Comparison of ENCODE assay signal across 13 mouse cellular contexts in the genomic region with DNA sequence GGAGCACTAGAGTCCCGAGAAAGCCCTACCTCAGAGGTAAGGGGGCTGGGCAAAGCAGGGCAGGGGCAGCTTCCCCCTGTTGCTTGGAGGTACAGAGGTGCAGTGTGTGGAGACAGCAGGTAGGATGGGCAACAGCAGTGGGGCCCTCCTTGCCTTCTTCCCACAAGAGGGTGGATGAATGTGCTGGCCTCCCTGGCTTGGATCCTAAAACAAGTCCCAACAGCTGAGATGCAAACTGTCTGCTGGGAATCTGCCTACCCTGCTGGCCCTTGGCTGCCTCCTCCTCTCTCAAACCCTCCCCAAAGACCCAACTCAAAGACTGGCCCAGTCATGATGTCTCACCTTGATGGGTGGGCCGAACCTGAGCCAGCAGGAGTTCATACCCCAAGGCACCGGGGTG. TPM values are rescaled to one million over a fixed set of nuclear protein-coding genes. Genes with fewer than 3 reads are reported as not detected.
A peak's percentile ranks its signal among the peaks of the same experiment; 100 is the strongest.
DNase-seq lines count a peak whose midpoint lies in the region; ATAC-seq and TF ChIP-seq lines count a peak whose summit lies in the region.
"Had no signal": no experiment of that assay in that cellular context is flagged by ENCODE, and none has a peak within 500 bp of the region (broad histone marks: within the 10 kb centered on the region; RNA-seq: fewer than 3 reads in every experiment).

No protein-coding gene starts in this region.

- peak overlapping the region; percentile 29 for H3K9ac ChIP-seq in forebrain, embryonic 12.5 days
- no peak overlapping the region for H3K9ac ChIP-seq in forebrain, embryonic 16.5 days (replicated peaks; ENCODE audit: low read depth, low read length)
- H3K9ac ChIP-seq in hindbrain, embryonic 16.5 days (ENCODE audit: low read depth, low read length) = no peak overlapping the region
- H3K9ac ChIP-seq in neural tube, embryonic 14.5 days (replicated peaks; ENCODE audit: low read depth, low read length) = no peak overlapping the region
- H3K9ac ChIP-seq: liver, embryonic 13.5 days had no signal

- H3K27ac ChIP-seq in forebrain, embryonic 12.5 days = no peak overlapping the region
- no peak overlapping the region for H3K27ac ChIP-seq in forebrain, embryonic 16.5 days (ENCODE audit: low read length)
- peak overlapping the region; percentile 8; the same call in 1 of the 2 replicates for H3K27ac ChIP-seq in left cerebral cortex, adult 2 months
- H3K27ac ChIP-seq in hindbrain, embryonic 16.5 days (ENCODE audit: low read depth, low read length) = no peak overlapping the region
- no peak overlapping the region for H3K27ac ChIP-seq in neural tube, embryonic 14.5 days (ENCODE audit: low read depth, low read length)
- H3K27ac ChIP-seq: liver, embryonic 13.5 days had no signal

- 0 out of 2 replicates have a peak, but pooled peaks cover 4% of the 10 kb centered on the region for H3K36me3 ChIP-seq in forebrain, embryonic 12.5 days (replicated peaks)
- no peaks in the 10 kb centered on the region for H3K36me3 ChIP-seq in forebrain, embryonic 16.5 days (ENCODE audit: control insufficient read depth, insufficient read depth)
- no peaks in the 10 kb centered on the region for H3K36me3 ChIP-seq in hindbrain, embryonic 16.5 days (ENCODE audit: control insufficient read depth, insufficient read depth, low read length)
- H3K36me3 ChIP-seq in neural tube, embryonic 14.5 days (ENCODE audit: control insufficient read depth, insufficient read depth, low read length) = no peaks in the 10 kb centered on the region; the same call in 1 of the 2 replicates
- H3K36me3 ChIP-seq: liver, embryonic 13.5 days had no signal

- H3K27me3 ChIP-seq in forebrain, embryonic 12.5 days = no peaks in the 10 kb centered on the region
- H3K27me3 ChIP-seq in forebrain, embryonic 16.5 days (replicated peaks; ENCODE audit: control insufficient read depth, insufficient read depth, low read length) = no peaks in the 10 kb centered on the region
- H3K27me3 ChIP-seq in hindbrain, embryonic 16.5 days (replicated peaks; ENCODE audit: control insufficient read depth, insufficient read depth, low read length) = no peaks in the 10 kb centered on the region
- H3K27me3 ChIP-seq in neural tube, embryonic 14.5 days (ENCODE audit: control insufficient read depth, insufficient read depth, low read length) = no peaks in the 10 kb centered on the region

- 90% methylated on average over 3 of the region's 3 CpGs for WGBS in forebrain, embryonic 12.5 days
- 75% methylated on average over 3 of the region's 3 CpGs for WGBS in forebrain, embryonic 16.5 days
- 77% methylated on average over 3 of the region's 3 CpGs for WGBS in hindbrain, embryonic 16.5 days
- 80% methylated on average over 3 of the region's 3 CpGs for WGBS in neural tube, embryonic 14.5 days

- TF ChIP-seq CTCF in left cerebral cortex, adult 2 months (IDR thresholded peaks at IDR 0.05) = no peak

- H3K4me1 ChIP-seq in forebrain, embryonic 12.5 days = peaks cover 51% of the 10 kb centered on the region
- peaks cover 34% of the 10 kb centered on the region for H3K4me1 ChIP-seq in forebrain, embryonic 16.5 days (replicated peaks; ENCODE audit: control insufficient read depth, insufficient read depth, low read length)
- peaks cover 38% of the 10 kb centered on the region for H3K4me1 ChIP-seq in hindbrain, embryonic 16.5 days (ENCODE audit: control insufficient read depth, insufficient read depth, low read depth, low read length)
- H3K4me1 ChIP-seq in neural tube, embryonic 14.5 days (ENCODE audit: control insufficient read depth, insufficient read depth, low read length) = peaks cover 37% of the 10 kb centered on the region

- no peak overlapping the region for H3K4me3 ChIP-seq in forebrain, embryonic 12.5 days (replicated peaks)
- no peak overlapping the region for H3K4me3 ChIP-seq in forebrain, embryonic 16.5 days (replicated peaks; ENCODE audit: low read length)
- no peak overlapping the region for H3K4me3 ChIP-seq in left cerebral cortex, adult 2 months
- no peak overlapping the region for H3K4me3 ChIP-seq in hindbrain, embryonic 16.5 days (ENCODE audit: low read length)
- H3K4me3 ChIP-seq in neural tube, embryonic 14.5 days (ENCODE audit: low read depth, low read length) = no peak overlapping the region; the same call in 1 of the 2 replicates
- H3K4me3 ChIP-seq: liver, embryonic 13.5 days had no signal

- no peak overlapping the region for H3K4me2 ChIP-seq in forebrain, embryonic 12.5 days
- no peak overlapping the region for H3K4me2 ChIP-seq in forebrain, embryonic 16.5 days (ENCODE audit: low read length)
- peak overlapping the region; percentile 84; the same call in 1 of the 2 replicates for H3K4me2 ChIP-seq in hindbrain, embryonic 16.5 days (ENCODE audit: low read length)
- peak overlapping the region; percentile 71; the same call in 1 of the 2 replicates for H3K4me2 ChIP-seq in neural tube, embryonic 14.5 days (ENCODE audit: low read depth, low read length)

- intact Hi-C loops in left cerebral cortex, adult 2 months (cut with DNase I) = no loop called here
- intact Hi-C loops in left cerebral cortex, postnatal 14 days (cut with DNase I) = no loop called here

- no peaks in the 10 kb centered on the region for H3K9me3 ChIP-seq in forebrain, embryonic 12.5 days
- no peaks in the 10 kb centered on the region for H3K9me3 ChIP-seq in forebrain, embryonic 16.5 days (ENCODE audit: control insufficient read depth, low read length)
- no peaks in the 10 kb centered on the region for H3K9me3 ChIP-seq in hindbrain, embryonic 16.5 days (ENCODE audit: control insufficient read depth, low read length)
- no peaks in the 10 kb centered on the region for H3K9me3 ChIP-seq in neural tube, embryonic 14.5 days (ENCODE audit: control insufficient read depth, low read length)
- H3K9me3 ChIP-seq: G1E; liver, embryonic 13.5 days had no signal

- DNase-seq in left cerebral cortex, adult 2 months (ENCODE audit: extremely low spot score in 1 of 2, low spot score in 2 of 2) = no peak
- no peak for DNase-seq in left cerebral cortex, postnatal 14 days (ENCODE audit: low spot score in 2 of 2)
- DNase-seq in cerebellum, adult 11 months = no peak
- DNase-seq: adrenal gland, postnatal 10 days; cerebellum, adult 9-10 months; gastrocnemius, postnatal 36 days; liver, embryonic 13.5 days had no signal

- ATAC-seq in forebrain, embryonic 12.5 days (ENCODE audit: low FRiP score) = no peak
- ATAC-seq in forebrain, embryonic 16.5 days = no peak
- ATAC-seq in hindbrain, embryonic 16.5 days = no peak
- no peak for ATAC-seq in neural tube, embryonic 14.5 days (ENCODE audit: low read depth)
- no peak for ATAC-seq in cerebellum, adult (ENCODE audit: insufficient number of reproducible peaks, low FRiP score, low TSS enrichment)

RNA-seq across cellular contexts. Expression of a gene that starts 2.1 kb away (rescaled TPM):
- polyA plus RNA-seq in forebrain, embryonic 12.5 days (2016; fragmentation: Nextera tagmentation; extraction: Ambion mirVana) = 11.8 and 12.0 TPM in 2 replicates
- polyA plus RNA-seq in forebrain, embryonic 16.5 days (2015; fragmentation: Nextera tagmentation; extraction: Ambion mirVana) = 12.5 and 12.7 TPM in 2 replicates
- total RNA-seq in left cerebral cortex, adult 2 months (2021) = 10 to 100 TPM; 19.2 to 21.3 TPM
- 10 to 100 TPM; 27.6 to 35.6 TPM for total RNA-seq in left cerebral cortex, postnatal 14 days (2021)
- 11.6 and 17.7 TPM in 2 replicates for polyA plus RNA-seq in hindbrain, embryonic 16.5 days (2015; fragmentation: Nextera tagmentation; extraction: Ambion mirVana)
- 16.5 and 18.7 TPM in 2 replicates for polyA plus RNA-seq in neural tube, embryonic 14.5 days (2014; fragmentation: Nextera tagmentation; extraction: Ambion mirVana)

RNA-seq across cellular contexts. Expression of a gene that starts 19.1 kb away (rescaled TPM):
- polyA plus RNA-seq in forebrain, embryonic 12.5 days (2016; fragmentation: Nextera tagmentation; extraction: Ambion mirVana) = 21.5 and 25.0 TPM in 2 replicates
- 23.5 and 24.4 TPM in 2 replicates for polyA plus RNA-seq in forebrain, embryonic 16.5 days (2015; fragmentation: Nextera tagmentation; extraction: Ambion mirVana)
- total RNA-seq in left cerebral cortex, adult 2 months (2021) = 1 to 10 TPM; 3.7 to 5.4 TPM
- total RNA-seq in left cerebral cortex, postnatal 14 days (2021) = 1 to 10 TPM; 4.7 to 4.8 TPM
- polyA plus RNA-seq in hindbrain, embryonic 16.5 days (2015; fragmentation: Nextera tagmentation; extraction: Ambion mirVana) = 16.8 and 17.7 TPM in 2 replicates
- 19.7 and 20.2 TPM in 2 replicates for polyA plus RNA-seq in neural tube, embryonic 14.5 days (2014; fragmentation: Nextera tagmentation; extraction: Ambion mirVana)

Comparison
In these comparisons a context has a peak if more than half of its experiments do, and no peak if none do; other contexts are left out.
1. H3K4me2 ChIP-seq: peak in hindbrain, embryonic 16.5 days (single experiment) and neural tube, embryonic 14.5 days (single experiment); none in forebrain, embryonic 12.5 days (single experiment) and forebrain, embryonic 16.5 days (single experiment).